Mouse (Mus musculus) liver, embryonic 16.5 days (tissue): ENCODE data around the gene Jade1. TPM values are rescaled to one million over a fixed set of nuclear protein-coding genes. Genes with fewer than 3 reads are reported as not detected.

Experiments
- ATAC-seq: fragments of 200-750 bp; cut with Nextera tagmentation; 2 replicates; pipeline ENCODE4 v1.8.0; 2017; ENCODE audit warnings: low read depth, mild to moderate bottlenecking, moderate number of reproducible peaks, moderate library complexity
- H3K27ac ChIP-seq: fragments of 300-500 bp; sonication (generic); 2 replicates; pipeline ENCODE4 v1.5.1; 2014; ENCODE audit warnings: mild to moderate bottlenecking, low read length
- H3K27me3 ChIP-seq: fragments of 300-500 bp; sonication (generic); 2 replicates; pipeline ENCODE4 v1.6.1; 2014; ENCODE audit warnings: low read depth, low read length, mixed read lengths; ENCODE audit not compliant: control insufficient read depth, insufficient read depth
- H3K36me3 ChIP-seq: fragments of 300-500 bp; sonication (generic); 2 replicates; pipeline ENCODE4 v1.6.1; 2014; ENCODE audit warnings: mild to moderate bottlenecking; ENCODE audit not compliant: control insufficient read depth, insufficient read depth
- H3K4me1 ChIP-seq: fragments of 300-500 bp; sonication (generic); 2 replicates; pipeline ENCODE4 v1.6.1; 2014; ENCODE audit warnings: low read depth, low read length, mixed read lengths; ENCODE audit not compliant: control insufficient read depth
- H3K4me2 ChIP-seq: fragments of 300-500 bp; sonication (generic); 2 replicates; pipeline ENCODE4 v1.6.1; 2014; ENCODE audit warnings: low read depth, low read length, mixed read lengths
- H3K4me3 ChIP-seq: fragments of 300-500 bp; sonication (generic); 2 replicates; pipeline ENCODE4 v1.5.1; 2014; ENCODE audit warnings: low read depth, mild to moderate bottlenecking, low read length
- H3K9ac ChIP-seq: fragments of 300-500 bp; sonication (generic); 2 replicates; pipeline ENCODE4 v1.6.1; 2014; ENCODE audit warnings: low read depth, low read length
- H3K9me3 ChIP-seq: fragments of 300-500 bp; sonication (generic); replicated peaks from 2 replicates; pipeline ENCODE4 v1.6.1; 2016; ENCODE audit warnings: low read length; ENCODE audit not compliant: control insufficient read depth
- WGBS: fragments of 180-500 bp; shearing (Covaris S2); extraction: QIAGEN DNeasy Blood & Tissue Kit; methylation state at CpG from one replicate; pipeline ENCODE4 v1.1.7; 2014; ENCODE audit not compliant: insufficient replicate concordance; 5-methylcytosine and 5-hydroxymethylcytosine counted together
- polyA plus RNA-seq: library from polyadenylated mRNA; unstranded; fragments of >200 nt; fragmentation: Nextera tagmentation; extraction: Ambion mirVana; gene quantifications from 2 replicates; pipeline ENCODE4 v1.2.1, GENCODE M21; 2015

The Jade1 gene
- polyA plus RNA-seq, 1 experiment from 2014 or later = 6.5 TPM

GRCm38 (mm10) chr3:41605601-41606329 is 50.2 kb downstream of the Jade1 start:
- H3K4me1 ChIP-seq = no peaks in the 10 kb centered on the region; the same call in none of the 2 replicates
- H3K27ac ChIP-seq = no peak overlapping the region
- H3K4me3 ChIP-seq = no peak overlapping the region
- H3K36me3 ChIP-seq = peaks cover 17% of the 10 kb centered on the region
- H3K27me3 ChIP-seq = no peaks in the 10 kb centered on the region
- no peak overlapping the region for H3K9ac ChIP-seq
- H3K4me2 ChIP-seq = no peak overlapping the region
- H3K9me3 ChIP-seq = no peaks in the 10 kb centered on the region
- ATAC-seq = no peak
- 77% methylated on average over 13 of the region's 13 CpGs for WGBS

GRCm38 (mm10) chr3:41606330-41606664 is 50.8 kb downstream of the Jade1 start:
- Histone ChIP-seq H3K9ac (no peak overlapping the region), H3K36me3 (peaks cover 21% of the 10 kb centered on the region), H3K4me2 (no peak overlapping the region), H3K27me3 (no peaks in the 10 kb centered on the region), H3K4me1 (no peaks in the 10 kb centered on the region; the same call in none of the 2 replicates), H3K4me3 (no peak overlapping the region), H3K9me3 (no peaks in the 10 kb centered on the region), H3K27ac (no peak overlapping the region)
- WGBS = 79% methylated on average over 4 of the region's 4 CpGs
- no peak for ATAC-seq

GRCm38 (mm10) chr3:41607050-41607449 is 51.5 kb downstream of the Jade1 start:
- Histone ChIP-seq H3K4me2 (no peak overlapping the region), H3K9ac (no peak overlapping the region), H3K4me1 (no peaks in the 10 kb centered on the region; the same call in none of the 2 replicates), H3K36me3 (peaks cover 29% of the 10 kb centered on the region), H3K9me3 (no peaks in the 10 kb centered on the region), H3K27ac (no peak overlapping the region), H3K27me3 (no peaks in the 10 kb centered on the region), H3K4me3 (no peak overlapping the region)
- 86% methylated on average over 9 of the region's 9 CpGs for WGBS
- no peak for ATAC-seq

- H3K36me3 ChIP-seq = peaks cover 31% of the 10 kb centered on the region
- WGBS = 89% methylated on average over 8 of the region's 8 CpGs
- no peaks in the 10 kb centered on the region for H3K9me3 ChIP-seq
- no peak overlapping the region for H3K4me3 ChIP-seq
- no peak overlapping the region for H3K4me2 ChIP-seq
- H3K27ac ChIP-seq = no peak overlapping the region
- no peak overlapping the region for H3K9ac ChIP-seq
- H3K4me1 ChIP-seq = no peaks in the 10 kb centered on the region; the same call in none of the 2 replicates
- no peak for ATAC-seq
- no peaks in the 10 kb centered on the region for H3K27me3 ChIP-seq
These were observed 51.9 kb downstream of the Jade1 start for GRCm38 (mm10) chr3:41607467-41607866.

GRCm38 (mm10) chr3:41609071-41609470 is 53.5 kb downstream of the Jade1 start:
- Histone ChIP-seq H3K4me1 (no peaks in the 10 kb centered on the region; the same call in none of the 2 replicates), H3K9me3 (no peaks in the 10 kb centered on the region), H3K9ac (no peak overlapping the region), H3K4me2 (no peak overlapping the region), H3K4me3 (no peak overlapping the region), H3K36me3 (peaks cover 40% of the 10 kb centered on the region), H3K27ac (no peak overlapping the region), H3K27me3 (no peaks in the 10 kb centered on the region)
- 72% methylated on average over 5 of the region's 5 CpGs for WGBS
- ATAC-seq = no peak

GRCm38 (mm10) chr3:41612211-41612610 is 56.7 kb downstream of the Jade1 start:
- H3K9ac ChIP-seq = no peak overlapping the region
- no peak overlapping the region for H3K27ac ChIP-seq
- H3K4me3 ChIP-seq = no peak overlapping the region
- ATAC-seq = no peak
- peaks cover 39% of the 10 kb centered on the region for H3K36me3 ChIP-seq
- H3K4me2 ChIP-seq = no peak overlapping the region
- WGBS = 83% methylated on average over 3 of the region's 3 CpGs
- no peaks in the 10 kb centered on the region; the same call in 1 of the 2 replicates for H3K4me1 ChIP-seq
- no peaks in the 10 kb centered on the region for H3K9me3 ChIP-seq
- H3K27me3 ChIP-seq = no peaks in the 10 kb centered on the region

GRCm38 (mm10) chr3:41613706-41614105 is 58.2 kb downstream of the Jade1 start:
- H3K36me3 ChIP-seq = peaks cover 39% of the 10 kb centered on the region
- ATAC-seq = no peak

GRCm38 (mm10) chr3:41614230-41614985 is 58.9 kb downstream of the Jade1 start:
- Histone ChIP-seq H3K4me1 (no peaks in the 10 kb centered on the region), H3K4me3 (no peak overlapping the region), H3K4me2 (no peak overlapping the region), H3K9me3 (no peaks in the 10 kb centered on the region), H3K9ac (no peak overlapping the region), H3K27ac (no peak overlapping the region), H3K36me3 (peaks cover 37% of the 10 kb centered on the region), H3K27me3 (no peaks in the 10 kb centered on the region)
- 82% methylated on average over 5 of the region's 5 CpGs for WGBS
- no peak for ATAC-seq

More at GRCm38 (mm10) chr3:41613706-41614105, 58.2 kb downstream of the Jade1 start:
- H3K4me1 ChIP-seq = no peaks in the 10 kb centered on the region
- H3K4me3 ChIP-seq = no peak overlapping the region
- H3K27me3 ChIP-seq = no peaks in the 10 kb centered on the region
- no peak overlapping the region for H3K4me2 ChIP-seq
- 87% methylated on average over 9 of the region's 9 CpGs for WGBS
- H3K9ac ChIP-seq = no peak overlapping the region
- no peak overlapping the region for H3K27ac ChIP-seq
- no peaks in the 10 kb centered on the region for H3K9me3 ChIP-seq

- H3K27me3 ChIP-seq = no peaks in the 10 kb centered on the region
- no peaks in the 10 kb centered on the region for H3K9me3 ChIP-seq
- no peak overlapping the region for H3K4me2 ChIP-seq
- ATAC-seq = no peak
- WGBS = 74% methylated on average over 3 of the region's 3 CpGs
- H3K9ac ChIP-seq = no peak overlapping the region
- no peaks in the 10 kb centered on the region for H3K4me1 ChIP-seq
- no peak overlapping the region for H3K27ac ChIP-seq
- no peak overlapping the region for H3K4me3 ChIP-seq
- peaks cover 14% of the 10 kb centered on the region for H3K36me3 ChIP-seq
These were observed 62.5 kb downstream of the Jade1 start for GRCm38 (mm10) chr3:41618036-41618435.
